Mouse (Mus musculus) layer of hippocampus, adult 8-10 months (tissue): Measurements from ENCODE around the gene Gm13539. TPM values are rescaled to one million over a fixed set of nuclear protein-coding genes. Genes with fewer than 3 reads are reported as not detected.
"Not testable (repeated sequence)": the region's sequence is repeated elsewhere in the genome, so short reads cannot be mapped to it uniquely, and the experiment has no call there.

Experiments
- DNase-seq, 2 experiments: peaks; one replicate each; pipeline ENCODE4 v3.0.0; 2022; ENCODE audit warnings: low spot score in 2 of 2
- total RNA-seq, 4 experiments: library from RNA; stranded (reverse); gene quantifications; 2 replicates each; pipeline ENCODE4 v1.2.4; 2022

The Gm13539 gene
- not detected for total RNA-seq

GRCm38 (mm10) chr2:25781957-25782356 lies at the start of gene Gm13539:
Gene Gm13539, plus strand, starts transcription at chr2:25782257.
- DNase-seq: no peak

DNA sequence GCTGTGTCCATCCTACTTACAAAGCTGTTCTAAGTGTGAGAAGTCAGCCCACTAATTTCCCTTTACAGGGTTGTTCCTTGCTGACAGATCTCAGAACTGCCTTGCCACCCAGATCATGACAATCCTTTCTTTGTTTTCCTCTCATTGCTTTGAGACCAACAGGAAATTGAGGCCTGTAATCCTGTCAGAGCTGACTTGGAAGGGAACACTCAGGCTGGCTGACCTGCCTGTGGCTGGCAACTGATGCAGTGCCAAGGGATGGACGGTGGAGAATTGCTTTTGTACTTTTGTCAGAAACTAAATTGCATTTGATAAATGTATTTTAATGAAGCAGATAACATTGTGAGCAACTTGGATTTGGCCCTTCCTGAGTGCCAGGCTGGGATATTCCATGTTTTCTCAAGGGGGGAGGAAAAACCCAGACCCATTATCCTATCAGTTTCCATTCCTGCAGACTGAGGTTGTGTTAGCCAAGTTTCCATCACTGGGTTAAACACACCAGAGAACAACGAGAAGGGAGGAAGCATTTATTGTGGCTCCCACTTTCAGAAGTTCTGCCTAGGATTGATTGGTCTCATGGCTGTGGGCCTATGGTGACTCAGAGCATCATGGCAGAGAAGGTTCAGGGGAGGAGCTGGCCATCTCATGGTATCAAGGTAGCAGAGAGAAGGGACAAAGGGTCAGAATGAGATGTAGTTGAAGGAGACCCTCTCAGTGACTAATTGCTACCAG lies 48.7 kb upstream of the Gm13539 start:
- no peak for DNase-seq

- not testable (repeated sequence) for DNase-seq
Observed at GRCm38 (mm10) chr2:25736709-25737108, 45.3 kb upstream of the Gm13539 start, which contains the start of gene Obp2b. Gene Obp2b, plus strand, starts transcription at chr2:25737009.

DNA sequence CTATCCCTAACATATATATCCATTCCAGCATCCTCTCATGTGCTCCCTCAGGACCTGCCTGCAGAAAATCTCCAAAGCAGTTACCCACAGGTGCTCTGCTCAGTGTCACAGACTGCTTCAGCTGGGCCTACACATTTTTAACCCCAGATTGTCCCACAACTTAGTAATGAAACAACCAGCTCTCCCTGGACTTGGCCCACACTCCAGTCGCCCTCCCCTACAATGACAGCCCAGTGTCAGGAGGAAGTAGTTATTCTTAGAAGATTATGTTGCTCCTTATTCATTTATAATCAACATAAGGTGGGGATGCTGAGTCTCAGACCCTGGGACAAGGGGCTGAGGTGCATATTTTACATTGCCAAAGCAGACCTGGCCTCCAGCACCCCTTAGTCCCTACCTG lies 40.4 kb upstream of the Gm13539 start:
- DNase-seq: no peak

DNA sequence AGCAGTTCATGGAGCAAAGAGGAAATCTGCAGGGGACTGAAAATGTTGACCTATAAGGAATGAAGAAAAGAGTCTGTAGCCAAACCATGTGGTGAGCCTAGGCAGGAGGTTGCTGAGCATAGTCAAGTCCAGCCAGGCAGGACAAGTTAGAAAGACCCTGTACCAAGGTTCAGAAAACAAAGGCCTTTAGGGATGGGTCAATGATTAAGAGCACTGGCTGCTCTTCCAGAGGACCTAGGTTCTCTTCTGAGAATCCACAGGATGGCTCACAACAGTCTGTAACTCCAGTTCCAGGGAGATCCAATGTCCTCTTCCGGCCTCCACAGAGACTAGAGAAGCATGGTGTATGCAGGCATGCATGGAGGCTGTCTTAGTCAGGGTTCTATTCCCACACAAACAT lies 27.9 kb upstream of the Gm13539 start:
- no peak for DNase-seq

GRCm38 (mm10) chr2:25758064-25758625 lies 23.9 kb upstream of the Gm13539 start:
- DNase-seq: no peak

GRCm38 (mm10) chr2:25765269-25765668 lies 16.8 kb upstream of the Gm13539 start, which contains the start of gene Lcn3:
Gene Lcn3, plus strand, starts transcription at chr2:25765569.
- DNase-seq: no peak

DNA sequence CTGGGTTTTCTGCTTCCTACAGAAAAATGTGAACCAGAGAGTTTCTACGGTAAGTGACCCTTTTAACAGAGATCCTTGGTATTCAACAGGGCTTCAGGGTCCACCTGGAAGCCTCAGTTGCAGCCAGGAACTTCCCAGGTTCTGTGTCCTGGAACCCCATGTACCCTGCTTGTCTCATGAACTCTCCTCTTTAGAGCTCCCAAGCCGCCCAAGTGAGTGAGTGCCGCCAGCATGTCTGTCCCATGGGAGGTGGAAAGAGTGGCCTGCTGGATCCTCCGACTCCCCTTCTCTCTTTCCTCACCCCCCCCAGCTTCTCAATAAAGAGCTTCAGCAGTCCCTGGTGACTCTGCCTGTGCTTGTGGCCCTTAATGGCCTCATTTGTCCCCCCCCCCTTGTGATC lies 14.3 kb upstream of the Gm13539 start:
- DNase-seq: no peak

DNA sequence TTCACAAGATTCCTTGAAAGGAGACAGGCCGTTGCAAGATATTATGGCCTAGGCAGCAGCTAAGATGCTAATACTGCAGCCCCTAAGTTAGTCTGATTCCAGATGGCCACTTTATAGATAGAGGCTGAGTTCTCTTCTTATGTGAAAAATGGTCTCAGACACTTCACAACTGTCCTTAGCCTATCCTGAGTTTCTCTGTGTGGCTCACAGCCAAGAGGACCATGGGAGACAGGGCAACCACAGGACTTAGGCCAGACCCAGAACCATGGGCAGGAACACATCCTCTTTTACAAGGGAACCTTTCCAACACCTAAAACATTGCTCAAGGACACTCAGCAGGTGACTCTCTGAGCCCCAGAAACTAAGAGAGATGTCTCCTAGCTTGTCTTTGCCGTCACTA lies 8.6 kb upstream of the Gm13539 start:
- DNase-seq: no peak

DNA sequence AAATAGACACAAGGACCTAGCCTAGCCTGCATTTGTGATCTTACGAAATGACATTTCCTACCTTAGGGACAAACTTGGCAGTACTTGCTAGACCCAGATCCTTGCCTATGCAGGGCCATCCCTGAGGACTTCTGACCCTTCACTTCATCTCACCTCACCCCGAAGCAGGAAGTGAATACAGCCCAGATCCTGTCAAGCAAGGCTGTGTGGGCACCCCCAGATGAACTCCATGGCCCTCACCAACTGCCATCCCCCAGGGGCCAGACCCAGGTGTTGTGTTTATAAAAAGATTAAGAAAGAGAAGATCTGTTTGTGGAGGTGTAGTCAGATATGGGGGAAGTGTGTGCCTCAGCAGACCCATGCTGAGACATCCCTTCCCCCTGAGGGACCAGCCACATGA lies 7.4 kb upstream of the Gm13539 start:
- no peak for DNase-seq

DNA sequence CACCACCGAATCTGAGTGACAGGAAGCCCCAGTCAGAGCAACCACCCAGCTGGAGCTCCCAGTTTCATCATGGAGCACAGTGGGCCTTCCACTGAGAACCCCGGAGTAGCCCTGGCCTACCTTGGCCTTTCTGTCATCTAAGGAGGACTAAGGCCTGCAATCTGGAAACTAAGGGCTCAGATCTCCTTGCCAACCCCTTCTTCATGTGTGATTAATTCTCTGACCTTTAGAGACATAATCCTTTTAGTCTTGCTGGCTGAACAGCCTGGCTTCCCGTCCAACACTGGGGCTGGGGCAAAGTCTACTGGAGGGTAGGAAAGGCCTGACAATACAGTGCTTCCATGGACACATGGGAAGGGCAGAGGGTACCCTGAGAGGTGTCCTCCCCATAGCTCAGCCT lies 6.1 kb upstream of the Gm13539 start:
- no peak for DNase-seq

- DNase-seq: no peak
Observed at GRCm38 (mm10) chr2:25776717-25777116, 5.3 kb upstream of the Gm13539 start, which contains the start of gene Lcn11. Gene Lcn11, plus strand, starts transcription at chr2:25777017.

GRCm38 (mm10) chr2:25779076-25779475 lies 3.0 kb upstream of the Gm13539 start:
- DNase-seq: no peak

GRCm38 (mm10) chr2:25780921-25781320 lies 1.1 kb upstream of the Gm13539 start:
- no peak for DNase-seq

DNA sequence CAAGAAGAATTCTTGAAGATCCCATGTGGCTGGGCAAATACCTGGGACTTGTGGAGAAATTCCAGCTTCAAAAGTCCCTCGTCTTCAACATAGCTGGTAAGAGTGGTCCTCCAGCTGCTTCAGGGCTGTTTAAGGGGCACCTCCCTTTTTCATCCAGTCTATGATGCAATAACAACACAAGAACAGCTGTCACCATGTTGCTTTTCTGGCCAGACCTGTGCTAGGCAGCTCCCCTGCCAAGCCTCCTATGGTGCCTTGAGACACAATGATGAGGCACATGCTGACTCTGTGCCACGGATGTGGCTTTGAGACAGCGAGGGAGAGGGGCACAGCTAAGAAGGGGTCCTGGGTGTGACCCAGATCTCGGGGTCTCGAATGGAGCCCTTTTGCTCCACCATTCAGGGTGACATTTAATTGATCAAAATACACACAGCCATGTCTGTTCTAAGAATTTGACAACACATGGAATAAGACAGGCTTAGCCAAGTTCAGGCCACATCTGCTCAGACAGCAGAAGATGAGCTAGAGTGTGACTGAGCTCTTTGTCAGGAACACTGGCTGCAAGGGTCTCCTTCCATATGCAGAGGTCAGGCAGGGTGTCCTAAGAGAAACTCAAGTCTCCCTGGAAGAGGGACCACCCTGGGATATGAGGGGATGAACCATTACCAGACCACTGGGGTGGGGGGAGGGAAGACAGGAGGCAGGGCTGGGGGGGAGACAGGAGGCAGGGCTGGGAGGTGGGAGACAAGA lies 3.7 kb downstream of the Gm13539 start:
- DNase-seq: no peak

DNA sequence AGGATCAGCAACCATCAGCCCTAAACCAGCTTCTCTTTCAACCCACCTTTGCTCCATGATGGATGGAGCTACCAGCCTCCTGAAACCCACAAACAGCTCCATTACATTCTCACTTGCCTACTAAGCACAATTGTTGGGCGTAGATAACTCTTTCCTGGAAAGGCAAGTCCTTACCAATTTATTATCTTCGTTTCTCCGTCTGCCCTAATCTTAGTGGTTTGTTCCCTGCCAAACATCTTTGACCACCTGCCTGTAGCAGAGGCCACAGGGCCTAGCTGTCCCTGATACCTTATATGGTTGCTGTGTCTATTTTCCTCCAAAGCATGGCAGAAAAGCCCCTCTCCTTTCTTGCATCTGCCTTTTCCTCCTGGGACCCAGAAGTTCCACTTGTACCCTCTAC lies 7.0 kb downstream of the Gm13539 start:
- DNase-seq: no peak

DNA sequence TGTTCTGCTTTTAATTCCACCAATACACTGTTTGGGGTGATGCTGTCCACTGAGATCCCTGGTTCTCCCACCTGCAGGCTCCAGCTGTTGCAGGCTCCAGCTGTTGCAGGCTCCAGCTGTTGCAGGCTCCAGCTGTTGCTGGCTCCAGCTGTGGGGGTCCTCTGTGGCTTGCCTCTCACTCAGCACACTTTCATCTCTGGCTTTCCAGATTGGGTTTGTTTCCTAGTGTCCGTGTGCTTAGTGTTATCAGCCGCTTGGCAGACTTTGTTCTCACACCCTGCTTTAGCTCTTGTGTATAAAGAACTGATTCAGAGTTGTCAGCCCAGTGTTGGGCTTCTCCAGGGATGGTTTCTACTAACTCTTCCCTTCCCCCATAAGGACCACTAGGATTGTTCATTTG lies 15.6 kb downstream of the Gm13539 start:
- DNase-seq: no peak

- DNase-seq: no peak
Observed at GRCm38 (mm10) chr2:25798065-25798464, 16.0 kb downstream of the Gm13539 start.

GRCm38 (mm10) chr2:25811711-25812110 lies 29.7 kb downstream of the Gm13539 start:
- DNase-seq: no peak

DNA sequence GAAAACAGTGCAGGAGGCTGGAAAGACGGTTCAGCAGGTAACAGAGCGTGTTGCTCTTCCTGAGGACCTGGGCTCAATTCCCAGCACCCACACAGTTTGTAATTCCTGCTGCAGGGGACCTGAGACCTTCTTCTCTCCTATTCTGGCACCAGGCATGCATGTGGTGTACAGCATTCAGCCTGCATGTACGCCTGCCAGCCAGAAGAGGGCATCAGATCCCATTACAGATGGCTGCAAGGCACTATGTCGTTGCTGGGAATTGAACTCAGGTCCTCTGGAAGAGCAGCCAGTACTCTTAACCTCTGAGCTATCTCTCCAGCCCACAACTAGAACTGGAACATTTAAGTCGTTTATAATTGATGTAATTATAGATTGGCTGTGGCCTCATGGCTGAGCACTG lies 31.3 kb downstream of the Gm13539 start:
- no peak for DNase-seq

DNA sequence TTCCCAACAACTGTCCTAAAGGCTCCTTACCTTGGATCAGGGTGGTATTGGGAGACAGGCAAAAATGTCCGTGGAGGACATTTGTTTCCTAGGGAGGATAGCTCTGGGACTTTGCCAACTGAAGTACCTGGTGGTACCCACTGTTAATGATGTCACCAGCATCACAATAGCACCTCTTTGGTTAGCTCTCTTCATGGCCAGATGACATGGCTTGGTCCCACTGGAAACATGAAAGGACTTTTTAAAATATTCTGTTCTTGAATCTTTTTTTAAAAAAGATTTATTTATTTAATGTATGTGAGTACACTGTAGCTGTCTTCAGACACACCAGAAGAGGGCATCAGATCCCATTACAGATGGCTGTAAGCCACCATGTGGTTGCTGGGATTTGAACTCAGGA lies 33.7 kb downstream of the Gm13539 start, which contains the start of gene Glt6d1:
Gene Glt6d1, minus strand, starts transcription at position 101 of the 400 bp plus-strand sequence.
- DNase-seq: not testable (repeated sequence)

DNA sequence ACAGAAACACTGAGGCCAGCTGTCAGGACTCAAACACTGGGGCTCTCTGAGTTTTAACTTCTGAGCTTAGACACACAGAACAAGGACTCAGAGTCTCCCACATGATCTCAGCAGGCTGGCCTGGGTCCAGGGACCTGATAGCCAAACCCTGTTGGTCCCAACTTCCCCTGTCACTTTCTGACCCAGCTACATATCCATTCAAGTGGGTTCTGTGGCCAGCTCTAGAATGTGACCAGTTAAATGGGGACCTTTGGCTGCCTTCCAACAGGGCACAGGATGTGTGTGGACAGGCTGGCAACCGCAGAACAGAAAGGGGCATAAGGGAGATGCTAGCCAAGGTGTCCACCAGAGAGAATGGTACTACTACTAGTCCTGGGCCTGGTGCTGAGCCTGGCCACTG lies 40.7 kb downstream of the Gm13539 start, which contains the start of gene Lcn9:
Gene Lcn9, plus strand, starts transcription at position 348 of the 400 bp plus-strand sequence.
- DNase-seq: no peak
